Mouse (Mus musculus): ENCODE results near the gene P3h2. TPM values are rescaled to one million over a fixed set of nuclear protein-coding genes. Genes with fewer than 3 reads are reported as not detected.

Gene P3h2
- total RNA-seq (2021) (1 to 10 TPM; 9.3 to 10.0 TPM), polyA plus RNA-seq (2012; rRNA removed) (3.2 and 4.1 TPM in 2 replicates)
- long read RNA-seq, partial matches to known transcripts = 1 of 4 reads
- long read RNA-seq, other reads (novel, unspliced or antisense) = 0 of 4 reads

DNA sequence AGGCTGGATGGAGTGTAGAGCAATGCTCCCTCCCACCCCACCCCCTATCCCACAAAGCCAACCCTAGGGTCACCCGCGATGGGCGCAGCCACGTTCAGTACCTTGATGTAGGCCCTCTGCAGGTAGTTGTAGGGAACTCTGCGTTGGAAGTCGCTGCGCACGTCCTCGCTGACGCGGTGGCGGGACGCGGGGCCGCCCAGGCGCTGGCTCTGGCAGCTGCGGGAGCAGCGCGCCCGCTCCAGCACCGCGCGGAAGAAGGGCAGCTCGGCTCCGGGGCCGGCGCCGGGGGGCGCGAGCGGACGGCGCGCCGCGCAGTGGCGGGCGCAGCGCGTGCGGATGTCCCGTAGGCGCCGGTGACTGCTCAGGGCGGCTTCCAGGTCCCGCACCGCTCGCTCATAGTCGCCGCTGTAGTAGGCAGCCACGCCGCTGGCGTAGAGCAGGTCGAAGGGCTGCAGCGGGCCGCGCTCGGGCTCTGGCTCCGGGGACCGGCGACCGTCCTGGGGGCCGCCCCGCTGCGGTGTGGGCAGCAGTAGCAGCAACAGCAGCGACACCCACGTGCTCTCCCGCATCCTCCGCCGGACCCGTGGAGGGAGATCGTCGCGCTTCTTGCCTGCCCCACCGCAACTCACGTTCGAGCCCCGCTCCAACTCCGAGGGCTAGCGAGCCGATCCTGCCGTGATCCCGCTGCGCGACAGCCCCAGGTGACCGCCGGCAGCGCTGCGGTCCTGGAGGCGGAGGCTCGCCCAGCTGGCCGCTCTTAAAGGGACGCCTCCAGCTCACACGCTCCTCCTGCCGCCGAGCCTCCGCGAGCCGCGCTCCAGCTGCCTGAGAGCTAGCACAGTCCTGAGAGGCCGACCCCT, at the start of gene P3h2:
Gene P3h2 (minus strand): TSS at position 670 of the 860 bp plus-strand sequence.
- DNase-seq = peak; percentile 84

DNA sequence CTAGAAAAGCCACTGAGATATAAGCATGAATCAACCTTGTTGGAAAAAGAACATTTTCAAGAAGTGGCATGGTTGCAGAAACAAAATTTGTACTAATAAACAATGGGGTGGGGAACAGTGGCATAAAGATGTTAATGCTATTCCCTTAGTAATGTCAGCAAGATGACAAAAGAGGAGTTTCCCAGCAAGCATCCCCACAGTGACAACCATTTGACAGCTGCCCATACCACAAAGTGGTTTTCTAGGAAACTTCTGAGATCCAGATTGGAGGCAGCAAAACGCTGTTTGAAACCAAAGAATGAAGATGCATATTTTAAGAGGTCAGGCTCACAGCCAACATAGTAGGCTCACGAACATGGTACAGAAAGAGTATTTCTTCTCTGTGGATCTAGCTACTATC, 46.7 kb upstream of the P3h2 start:
- no peak for DNase-seq

DNA sequence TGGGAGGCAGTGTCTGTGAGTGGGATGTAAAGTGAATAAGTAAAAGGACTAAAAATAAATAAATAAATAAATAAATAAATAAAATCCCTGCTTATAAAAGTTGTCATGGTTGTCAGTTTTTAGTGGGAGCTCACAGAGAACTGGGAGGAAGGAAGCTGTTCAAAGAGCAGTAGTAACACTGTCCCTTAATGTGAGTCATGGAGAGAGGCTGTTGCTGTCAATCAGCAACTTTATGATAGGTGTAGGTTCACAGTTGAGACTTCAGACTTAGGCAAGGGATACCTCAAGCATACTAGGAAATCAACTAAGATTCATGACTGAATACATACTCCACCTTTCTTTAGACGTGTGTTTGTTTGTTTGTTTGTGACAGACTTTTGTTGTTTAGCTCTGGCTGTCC, 45.4 kb upstream of the P3h2 start:
- no peak for DNase-seq

DNA sequence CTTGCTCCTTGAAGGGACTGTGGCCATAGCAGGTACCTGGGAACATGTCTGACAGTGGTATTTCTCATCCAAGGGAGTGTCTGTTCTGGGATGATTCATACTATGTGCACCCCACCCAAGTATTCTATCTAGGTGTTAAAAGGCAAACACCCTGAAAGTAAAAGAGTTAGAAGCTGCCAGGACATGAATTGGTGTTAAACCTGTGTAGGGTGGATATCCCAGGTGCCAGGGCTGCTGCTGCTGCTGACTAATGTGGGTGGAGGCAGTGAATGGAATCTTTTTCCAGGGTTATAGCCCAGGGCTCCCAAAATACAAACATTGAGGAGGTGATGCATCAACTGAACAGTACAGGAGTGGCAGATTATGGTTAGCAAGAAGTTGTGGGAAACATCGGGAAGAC, 41.3 kb upstream of the P3h2 start:
- no peak for DNase-seq

DNA sequence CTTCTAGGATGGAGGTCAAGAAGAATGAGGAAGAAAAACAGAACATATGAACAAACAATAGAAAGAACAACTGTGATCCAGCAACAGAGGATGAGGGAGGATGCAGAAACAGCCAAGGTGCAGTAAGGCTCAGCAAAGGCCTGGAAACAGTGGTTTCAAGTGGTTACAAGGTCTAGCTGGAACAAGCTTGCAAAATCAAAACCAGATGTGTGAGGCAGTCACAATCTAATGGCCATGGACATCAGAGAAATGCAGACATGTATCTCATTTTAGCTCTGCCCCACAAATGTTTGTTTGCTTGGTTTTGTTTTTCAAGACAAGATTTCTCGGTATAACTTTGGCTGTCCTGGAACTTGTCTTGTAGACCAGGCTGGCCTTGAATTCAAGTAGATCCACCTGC, 25.5 kb upstream of the P3h2 start:
- DNase-seq = no peak

DNA sequence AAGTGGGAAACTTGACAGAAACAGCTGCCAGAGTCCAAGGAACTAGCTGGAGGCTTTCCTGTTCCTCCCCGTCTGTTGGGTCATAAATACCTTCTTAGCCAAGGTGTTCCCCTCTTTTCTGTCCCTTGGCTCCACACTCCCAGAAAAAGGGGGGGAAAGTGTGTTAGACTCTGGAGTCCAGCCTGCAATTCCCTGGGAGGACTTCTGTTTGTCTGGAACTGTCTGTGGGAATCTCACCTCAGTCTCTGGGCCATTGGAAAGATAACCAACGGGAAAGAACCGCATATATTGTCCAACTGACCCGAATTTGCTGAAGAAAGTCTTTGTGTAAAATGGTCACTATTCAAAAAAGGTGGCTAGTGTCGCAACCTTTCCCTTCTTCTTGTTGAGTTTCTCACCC, 1.0 kb upstream of the P3h2 start:
- DNase-seq = no peak

DNA sequence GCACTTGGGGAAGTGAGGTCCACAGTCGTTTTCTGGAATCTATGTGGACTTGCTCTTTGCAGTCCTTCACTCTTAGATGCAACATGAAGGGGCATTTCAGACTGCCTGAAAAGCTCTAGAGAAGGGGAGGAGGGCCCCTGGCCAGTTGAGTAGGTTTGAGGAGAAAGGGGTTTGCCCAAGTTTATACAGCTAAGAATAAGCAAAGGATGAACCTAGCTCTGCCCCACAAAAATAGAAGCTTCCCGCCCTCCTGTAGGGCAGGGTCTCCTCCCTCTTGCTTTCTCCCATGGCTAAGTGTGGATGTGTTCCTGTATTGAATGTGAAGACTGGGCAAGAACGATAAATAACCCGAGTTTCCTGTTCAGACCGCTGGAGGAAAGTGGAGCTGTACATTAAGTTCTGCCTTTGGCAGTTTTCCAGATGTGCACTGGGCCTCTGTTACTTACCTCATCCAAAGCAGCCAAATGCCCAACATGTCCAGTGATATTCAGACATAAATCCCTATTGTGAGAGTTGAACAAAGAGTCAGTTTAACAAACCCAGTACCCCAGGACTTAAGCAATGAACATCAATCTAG, 545 bp upstream of the P3h2 start:
- DNase-seq = peak; percentile 5

DNA sequence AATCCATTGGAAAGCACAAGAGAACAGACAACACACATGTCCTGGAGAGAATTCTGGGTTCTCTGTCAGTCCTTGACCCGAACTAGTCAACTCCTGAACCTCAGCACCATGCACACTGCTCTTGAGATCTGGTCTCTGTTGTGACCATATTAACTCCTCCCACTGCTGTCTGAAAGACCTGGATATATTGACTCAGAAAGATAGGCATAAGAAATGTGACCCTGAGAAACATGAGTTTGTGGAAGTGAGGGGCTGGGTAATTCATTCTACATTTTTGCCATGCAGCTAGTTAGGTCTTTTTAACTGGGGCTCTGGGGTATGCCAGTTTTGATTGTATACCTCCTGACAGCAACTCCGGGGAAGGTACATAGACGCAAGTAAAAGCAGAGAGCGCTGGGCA, 1.3 kb downstream of the P3h2 start:
- no peak for DNase-seq

DNA sequence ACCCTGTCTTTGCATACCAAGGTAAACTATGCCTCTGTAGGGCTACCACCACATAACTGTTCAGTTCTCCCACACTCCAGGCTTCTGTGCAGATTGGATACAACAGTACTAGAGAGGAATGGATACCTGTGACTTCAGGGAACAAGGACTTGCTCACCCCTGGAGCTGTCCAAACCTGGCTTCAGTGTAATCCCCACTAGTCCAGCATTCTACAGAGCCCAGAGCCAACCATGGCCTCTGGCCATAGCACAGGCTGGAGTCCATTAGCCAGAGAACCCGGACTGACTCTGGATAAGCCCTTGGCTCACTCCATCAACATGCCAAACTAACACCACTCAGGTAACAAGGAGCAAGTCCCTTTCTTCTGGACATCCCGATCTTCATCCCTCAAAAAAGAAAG, 2.7 kb downstream of the P3h2 start:
- no peak for DNase-seq

DNA sequence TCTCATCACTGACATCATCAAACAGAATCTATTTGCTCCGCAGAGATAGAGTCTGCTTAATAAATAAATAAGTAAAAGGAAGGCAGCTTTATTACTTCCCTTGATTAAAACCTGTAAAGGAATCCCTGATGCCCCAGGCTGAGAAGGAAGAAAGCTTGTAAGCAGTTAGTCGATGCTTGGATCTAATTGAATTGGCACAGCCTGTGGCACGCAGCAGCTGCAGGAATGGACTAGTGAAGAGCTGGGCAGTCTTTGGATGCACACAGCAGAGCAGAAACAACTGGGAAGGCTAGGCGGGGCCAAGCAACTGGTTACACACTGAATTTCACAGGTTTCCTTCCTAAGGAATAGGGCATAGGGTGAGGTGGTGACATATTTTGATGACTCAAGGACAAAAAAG, 5.4 kb downstream of the P3h2 start:
- no peak for DNase-seq

DNA sequence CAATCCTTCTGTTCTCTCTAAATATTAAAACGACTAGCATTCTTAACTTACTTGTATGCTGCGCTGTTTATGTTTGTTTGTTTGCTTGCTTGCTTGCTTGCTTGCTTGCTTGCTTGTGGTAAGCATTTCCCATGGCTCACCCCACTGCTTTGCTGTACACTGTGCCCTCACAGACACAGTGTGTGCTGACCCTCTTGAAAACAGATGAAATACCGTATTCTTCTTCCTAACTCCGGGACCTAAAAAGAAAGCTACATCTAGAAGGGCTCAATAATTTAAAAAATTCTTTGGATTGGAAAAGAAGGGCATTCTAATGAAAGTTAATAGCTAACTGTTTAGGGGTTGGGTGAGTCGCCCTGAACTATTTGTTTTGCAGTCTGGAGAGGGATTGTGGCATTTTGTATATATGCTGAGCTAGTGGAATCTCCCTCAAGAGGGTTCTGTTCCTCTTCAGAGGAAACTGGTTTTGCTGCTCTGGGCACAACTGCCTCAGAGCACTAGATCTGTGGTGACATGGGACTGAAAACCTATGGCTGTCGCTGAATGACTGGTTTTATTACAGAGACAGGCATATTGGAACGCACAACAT, 9.8 kb downstream of the P3h2 start:
- DNase-seq = no peak

DNA sequence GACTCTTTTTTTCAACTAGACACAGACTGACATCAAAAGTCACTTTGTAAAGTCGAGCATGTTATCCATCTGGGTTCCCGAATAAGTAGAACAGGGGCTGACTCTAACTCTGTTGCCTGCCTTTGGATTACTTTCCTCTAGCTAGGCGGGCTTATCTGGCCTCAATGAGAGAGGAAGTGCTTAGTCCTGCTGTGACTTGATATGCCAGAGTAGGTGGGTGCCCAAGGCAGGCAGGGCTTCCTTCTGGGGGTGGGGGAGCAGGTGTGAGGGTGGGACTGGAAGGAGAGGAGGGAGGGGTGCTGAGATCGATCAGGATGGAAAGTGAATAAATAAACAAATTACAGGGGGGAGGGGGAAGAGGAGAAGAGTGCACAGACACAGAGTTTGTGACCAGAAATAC, 11.7 kb downstream of the P3h2 start:
- no peak for DNase-seq

DNA sequence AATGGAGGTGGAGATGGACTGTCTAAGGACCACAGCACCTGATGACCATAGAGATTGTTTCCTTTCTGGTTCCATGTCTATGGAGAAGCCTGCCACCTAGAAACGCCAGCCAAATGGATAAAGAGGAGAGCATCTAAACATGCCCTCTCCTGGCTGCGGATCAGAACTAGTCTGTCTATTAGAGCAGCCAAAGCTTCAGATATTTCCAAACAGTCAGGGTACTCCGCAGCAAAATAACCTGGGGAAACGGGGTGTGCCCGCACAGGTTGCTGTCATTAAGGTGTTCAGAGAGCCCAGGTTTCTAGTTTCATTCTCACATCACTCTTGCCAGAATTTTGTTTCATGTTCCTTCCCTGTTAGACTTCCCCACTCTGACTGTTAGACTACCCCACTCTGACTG, 16.6 kb downstream of the P3h2 start:
- no peak for DNase-seq

DNA sequence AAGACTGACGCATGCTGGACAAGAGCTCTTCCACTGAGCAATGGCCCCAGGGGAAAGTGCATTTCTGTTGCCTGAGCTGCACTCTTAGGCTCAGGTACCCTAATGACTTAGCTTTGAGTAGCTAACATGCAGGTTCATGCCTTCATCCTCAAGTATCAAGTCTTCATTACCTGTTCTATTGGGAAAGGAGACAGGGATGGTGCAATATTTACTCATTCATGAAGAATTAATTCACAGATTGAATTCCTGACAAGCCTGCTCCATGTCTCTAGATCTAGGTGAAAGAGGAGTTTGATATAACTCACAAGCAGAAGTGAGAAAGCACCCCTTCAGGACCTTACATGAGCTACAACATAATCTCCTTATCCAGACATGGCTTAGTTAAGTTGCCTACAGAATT, 17.3 kb downstream of the P3h2 start:
- DNase-seq = no peak

DNA sequence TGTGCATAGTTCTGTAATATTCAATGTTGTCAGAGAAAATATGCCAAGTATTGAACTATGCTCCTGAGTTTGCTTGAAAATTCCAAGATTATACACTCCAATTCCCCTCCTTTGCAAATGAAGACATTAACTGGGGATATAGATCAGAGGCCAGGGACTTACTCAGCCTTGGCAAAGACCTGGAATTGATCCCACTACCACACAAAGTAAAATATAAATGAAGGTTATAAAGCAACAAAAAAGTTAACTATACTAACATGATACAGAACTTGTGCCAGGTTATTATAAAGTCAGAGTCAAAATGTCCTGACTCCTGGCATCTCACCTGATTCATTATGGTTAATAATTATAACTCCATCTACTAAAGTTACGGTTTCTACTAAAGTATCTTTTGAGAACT, 18.6 kb downstream of the P3h2 start:
- no peak for DNase-seq

DNA sequence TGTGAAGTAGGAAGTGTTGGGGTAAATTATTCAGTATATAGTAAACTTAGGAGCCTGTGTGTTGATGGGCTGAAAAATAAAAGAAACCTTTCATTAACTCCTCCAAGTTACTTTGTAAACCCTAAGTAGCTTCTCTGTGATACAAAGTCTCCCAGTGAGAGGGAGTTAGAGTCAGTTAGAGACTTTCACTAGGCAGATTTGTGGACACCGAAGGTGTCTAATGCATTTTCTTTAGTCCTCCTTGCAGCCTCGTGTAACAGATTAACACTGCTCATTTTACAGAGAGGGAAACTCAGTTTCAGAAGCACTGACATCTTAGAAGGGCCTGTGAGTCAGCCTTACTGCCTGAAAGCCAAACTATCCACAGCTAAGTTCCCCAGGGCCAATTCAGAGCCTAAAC, 20.4 kb downstream of the P3h2 start:
- no peak for DNase-seq

DNA sequence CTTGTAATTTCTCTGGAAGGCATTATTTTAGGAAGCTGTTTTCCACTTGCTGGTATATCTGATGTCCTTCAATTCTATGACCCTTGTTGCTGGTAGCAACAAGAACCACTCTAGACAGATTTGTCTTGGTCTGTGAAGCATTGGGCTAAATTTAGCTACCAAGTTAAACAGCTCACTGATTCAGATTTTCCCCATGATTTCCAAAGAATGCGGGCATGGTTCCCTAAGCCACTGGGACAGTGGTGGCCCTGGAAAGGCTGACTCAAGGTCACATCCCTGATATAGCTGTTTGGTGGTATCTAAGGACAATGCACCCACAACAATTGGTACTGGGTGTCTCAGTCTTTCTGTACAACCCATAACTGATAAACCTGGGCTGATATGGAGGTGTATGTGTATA, 22.8 kb downstream of the P3h2 start:
- DNase-seq = peak; percentile 86

DNA sequence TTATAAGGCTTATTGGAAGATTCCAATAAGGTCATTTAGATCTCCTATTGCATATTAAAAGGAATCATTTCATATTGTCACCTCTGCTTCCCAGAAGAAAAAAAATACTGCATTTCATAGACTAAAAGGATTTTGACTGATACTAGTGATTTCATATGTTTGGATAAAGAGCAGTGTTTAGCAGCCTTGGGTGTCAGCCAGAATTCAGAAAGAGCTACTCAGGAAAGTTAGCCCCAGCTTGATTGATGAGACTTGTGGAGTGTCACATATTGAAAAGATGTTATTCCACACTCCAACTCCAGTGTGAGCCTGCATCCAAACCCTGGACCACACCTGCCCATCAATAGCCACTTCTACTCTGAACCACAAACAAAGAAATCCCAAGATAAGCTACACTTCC, 23.2 kb downstream of the P3h2 start:
- peak; percentile 35 for DNase-seq

DNA sequence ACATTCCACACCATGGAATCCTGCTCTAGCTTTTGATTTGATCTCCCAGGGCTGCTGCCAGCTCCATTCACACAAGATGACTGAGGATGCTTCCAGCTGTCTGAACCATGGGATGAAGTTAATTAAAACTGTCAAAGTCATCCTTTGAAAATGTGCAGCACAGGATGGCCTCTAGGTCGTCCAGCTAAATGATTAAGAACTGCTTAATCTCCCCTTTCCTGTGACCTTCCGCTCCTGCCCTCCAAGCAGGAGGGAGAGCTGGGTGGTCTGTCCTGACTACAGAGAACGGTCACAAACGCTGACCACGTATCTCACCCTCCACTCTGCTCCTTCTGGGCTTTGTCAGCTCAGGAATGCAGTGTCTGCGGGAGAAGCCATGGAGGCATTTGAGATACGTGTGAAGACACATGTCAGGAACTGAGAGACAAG, 26.6 kb downstream of the P3h2 start:
- no peak for DNase-seq

DNA sequence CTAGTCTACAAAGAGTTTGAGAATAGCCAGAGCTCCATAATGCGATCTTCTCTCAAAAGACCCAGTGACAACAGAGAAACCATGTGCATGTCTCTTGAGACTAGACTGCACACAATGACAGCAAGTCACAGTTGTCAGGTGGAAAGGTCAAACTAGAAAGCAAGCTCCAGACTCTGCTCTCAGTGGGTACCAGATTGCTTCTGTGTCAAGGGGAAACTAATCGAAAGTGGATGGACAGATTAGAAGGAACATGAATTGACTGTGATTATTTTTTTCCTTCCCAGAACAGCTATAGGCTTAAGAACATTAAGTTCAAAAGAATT, 27.5 kb downstream of the P3h2 start:
- DNase-seq = no peak

DNA sequence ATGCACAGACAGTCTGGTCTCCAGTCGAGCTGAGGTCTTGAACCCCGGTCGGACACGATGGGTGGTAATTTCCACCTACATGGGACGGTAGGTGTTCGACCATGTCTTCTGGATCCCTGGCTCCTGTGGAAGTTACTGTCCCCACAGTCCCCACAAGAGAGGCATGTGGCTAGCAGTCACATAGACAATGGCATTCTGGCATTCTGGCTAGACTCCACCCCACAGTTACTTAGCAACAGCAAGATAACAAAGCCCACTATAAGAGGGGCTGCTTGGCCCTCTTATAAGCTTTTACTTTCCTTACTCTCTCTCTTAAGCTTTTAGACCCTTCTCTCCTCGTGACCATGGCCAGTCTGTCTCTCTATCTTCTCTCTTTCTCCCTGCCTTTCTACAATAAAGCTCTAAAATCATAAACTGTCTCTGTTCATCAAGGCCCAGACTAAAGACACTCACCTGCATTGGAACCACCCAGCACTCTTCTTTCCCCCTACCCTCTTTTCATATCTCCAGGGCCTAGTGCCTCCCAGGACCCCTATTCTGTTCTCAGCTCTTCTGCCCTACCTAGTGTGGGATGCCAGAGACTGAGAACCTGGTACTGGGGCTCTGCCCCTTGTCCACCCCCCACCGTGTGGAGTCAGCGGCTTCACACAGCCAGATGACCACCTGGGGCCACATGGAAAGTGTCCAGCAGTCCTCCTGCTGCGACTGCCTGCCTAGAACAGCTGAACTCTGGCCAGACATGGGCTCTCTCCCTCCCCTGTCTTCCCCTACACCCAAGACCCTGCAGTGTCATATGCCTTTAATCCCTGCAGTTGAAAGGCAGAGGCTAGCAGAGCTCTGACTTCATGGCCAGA, 28.1 kb downstream of the P3h2 start:
- no peak for DNase-seq

DNA sequence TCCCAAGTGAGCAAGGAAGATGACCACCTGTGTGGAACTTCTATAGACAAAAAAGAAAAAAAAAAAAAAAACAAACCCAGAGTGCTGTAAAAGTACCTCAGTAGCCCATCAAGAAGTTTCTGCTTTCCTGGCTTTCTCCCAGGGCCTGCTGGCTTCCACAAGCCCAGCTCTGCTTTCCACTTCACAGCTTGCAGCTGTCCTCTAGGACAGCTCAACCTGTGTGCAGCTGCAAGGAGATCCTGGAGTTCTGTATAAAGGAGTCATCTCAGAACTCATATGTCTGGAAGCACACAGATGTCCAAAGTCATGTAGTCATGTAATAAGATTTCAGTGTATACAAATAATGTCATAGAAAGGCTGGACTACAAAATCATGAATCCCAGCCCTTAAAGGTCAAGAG, 30.5 kb downstream of the P3h2 start:
- DNase-seq = no peak

DNA sequence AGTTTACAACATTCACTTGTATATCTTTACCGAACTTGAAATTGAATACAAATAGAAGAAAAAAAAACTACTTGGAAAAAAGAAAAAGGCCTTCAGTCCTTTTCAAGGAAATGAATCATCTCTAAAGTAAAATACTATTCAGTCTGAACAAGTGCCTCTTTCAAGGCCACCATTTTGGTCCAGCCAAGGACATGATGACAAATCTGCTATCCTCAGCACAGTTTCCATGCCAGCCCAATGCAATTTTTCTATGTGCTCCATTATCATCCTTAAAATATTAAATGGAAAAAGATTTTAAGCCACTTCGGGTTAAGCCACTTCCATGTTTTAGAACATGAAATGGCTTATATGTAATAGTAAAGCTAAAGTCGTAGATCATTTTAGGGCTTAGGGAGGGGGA, 35.2 kb downstream of the P3h2 start:
- DNase-seq = peak; percentile 67
